Mouse (Mus musculus) kidney, embryonic 16.5 days (tissue): ENCODE measurements around the gene Tbcc. TPM values are rescaled to one million over a fixed set of nuclear protein-coding genes. Genes with fewer than 3 reads are reported as not detected.

Source experiments
- ATAC-seq: fragments of 200-750 bp; cut with Nextera tagmentation; 2 replicates; pipeline ENCODE4 v1.8.0; 2017; ENCODE audit warnings: moderate TSS enrichment; ENCODE audit not compliant: low FRiP score, low TSS enrichment
- H3K27ac ChIP-seq: fragments of 300-500 bp; sonication (generic); 2 replicates; pipeline ENCODE4 v1.5.1; 2014; ENCODE audit warnings: low read length
- H3K27me3 ChIP-seq: fragments of 300-500 bp; sonication (generic); 2 replicates; pipeline ENCODE4 v1.6.1; 2014; ENCODE audit warnings: low read length, control low read depth, mixed read lengths; ENCODE audit not compliant: insufficient read depth
- H3K36me3 ChIP-seq: fragments of 300-500 bp; sonication (generic); 2 replicates; pipeline ENCODE4 v1.6.1; 2014; ENCODE audit warnings: low read length, control low read depth, mixed read lengths; ENCODE audit not compliant: insufficient read depth
- H3K4me1 ChIP-seq: fragments of 300-500 bp; sonication (generic); 2 replicates; pipeline ENCODE4 v1.6.1; 2014; ENCODE audit warnings: low read length, control low read depth, mixed read lengths; ENCODE audit not compliant: insufficient read depth
- H3K4me2 ChIP-seq: fragments of 300-500 bp; sonication (generic); replicated peaks from 2 replicates; pipeline ENCODE4 v1.6.1; 2014; ENCODE audit warnings: low read depth, low read length
- H3K4me3 ChIP-seq: fragments of 300-500 bp; sonication (generic); 2 replicates; pipeline ENCODE4 v1.5.1; 2014; ENCODE audit warnings: mild to moderate bottlenecking, low read length
- H3K9ac ChIP-seq: fragments of 300-500 bp; sonication (generic); replicated peaks from 2 replicates; pipeline ENCODE4 v1.6.1; 2014; ENCODE audit warnings: low read length
- H3K9me3 ChIP-seq: fragments of 300-500 bp; sonication (generic); 2 replicates; pipeline ENCODE4 v1.6.1; 2016; ENCODE audit warnings: low read length, control low read depth
- WGBS: fragments of 180-500 bp; shearing (Covaris S2); extraction: QIAGEN DNeasy Blood & Tissue Kit; methylation state at CpG from one replicate; pipeline ENCODE4 v1.1.7; 2014; 5-methylcytosine and 5-hydroxymethylcytosine counted together
- polyA plus RNA-seq: library from polyadenylated mRNA; unstranded; fragments of >200 nt; fragmentation: Nextera tagmentation; extraction: Ambion mirVana; gene quantifications from 2 replicates; pipeline ENCODE4 v1.2.1, GENCODE M21; 2015

Tbcc gene
- polyA plus RNA-seq, 1 experiment from 2014 or later = 54.7 TPM

DNA sequence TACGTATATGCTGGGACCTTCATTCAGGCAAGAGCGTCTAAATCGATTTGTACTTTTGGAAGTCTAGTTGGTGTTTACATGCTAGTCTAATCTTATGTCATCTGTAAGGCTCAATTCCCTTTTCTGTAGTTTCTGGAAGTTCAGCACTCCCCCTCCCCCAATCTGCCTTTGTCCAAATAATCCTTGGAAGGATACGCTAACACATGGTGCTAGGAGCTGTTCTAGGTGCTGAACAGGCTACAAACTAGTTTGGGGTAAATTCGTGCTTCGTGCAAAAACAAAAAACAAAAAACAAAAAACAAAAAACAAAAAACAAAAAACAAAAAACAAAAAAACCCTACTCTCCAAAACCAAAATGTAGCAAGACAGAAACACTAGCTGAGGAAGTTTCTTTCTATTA is 30.4 kb downstream of the Tbcc start:
- Histone ChIP-seq H3K9me3 (no peaks in the 10 kb centered on the region), H3K4me2 (no peak overlapping the region), H3K4me3 (no peak overlapping the region), H3K27me3 (no peaks in the 10 kb centered on the region), H3K9ac (no peak overlapping the region), H3K4me1 (peaks cover 3% of the 10 kb centered on the region; the same call in 1 of the 2 replicates), H3K36me3 (no peaks in the 10 kb centered on the region), H3K27ac (no peak overlapping the region)
- 54% methylated on average over 6 of the region's 6 CpGs for WGBS
- no peak for ATAC-seq

DNA sequence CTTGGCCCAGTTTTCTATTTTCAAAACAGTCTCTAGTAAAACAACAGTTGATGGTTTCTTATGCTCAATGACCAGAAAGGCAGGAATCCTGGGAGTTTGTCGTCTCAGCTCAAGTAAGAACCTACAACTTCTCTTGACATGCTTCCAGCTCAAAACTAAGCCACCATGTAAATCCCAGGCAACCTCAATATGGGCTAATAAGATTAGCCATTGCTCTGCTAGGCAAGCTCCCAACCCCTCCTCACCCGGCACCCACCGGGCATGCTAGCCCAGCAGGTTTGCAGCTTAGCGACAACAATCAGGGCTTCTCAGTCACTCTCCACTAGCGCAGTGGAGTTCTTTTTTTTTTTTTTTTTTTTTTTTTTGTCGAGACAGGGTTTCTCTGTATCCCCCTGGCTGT is 35.7 kb downstream of the Tbcc start:
- Histone ChIP-seq H3K4me3 (no peak overlapping the region), H3K9ac (no peak overlapping the region), H3K27me3 (no peaks in the 10 kb centered on the region), H3K36me3 (peaks cover 29% of the 10 kb centered on the region), H3K27ac (no peak overlapping the region), H3K9me3 (no peaks in the 10 kb centered on the region), H3K4me2 (no peak overlapping the region), H3K4me1 (no peaks in the 10 kb centered on the region)
- WGBS = 63% methylated on average over 6 of the region's 6 CpGs
- ATAC-seq = no peak

GRCm38 (mm10) chr17:46926941-46927340 is 36.5 kb downstream of the Tbcc start:
- Histone ChIP-seq H3K9ac (no peak overlapping the region), H3K4me2 (no peak overlapping the region), H3K36me3 (peaks cover 36% of the 10 kb centered on the region), H3K4me1 (no peaks in the 10 kb centered on the region), H3K9me3 (no peaks in the 10 kb centered on the region), H3K27ac (no peak overlapping the region), H3K27me3 (no peaks in the 10 kb centered on the region), H3K4me3 (no peak overlapping the region)
- 58% methylated on average over 3 of the region's 3 CpGs for WGBS
- ATAC-seq = no peak

DNA sequence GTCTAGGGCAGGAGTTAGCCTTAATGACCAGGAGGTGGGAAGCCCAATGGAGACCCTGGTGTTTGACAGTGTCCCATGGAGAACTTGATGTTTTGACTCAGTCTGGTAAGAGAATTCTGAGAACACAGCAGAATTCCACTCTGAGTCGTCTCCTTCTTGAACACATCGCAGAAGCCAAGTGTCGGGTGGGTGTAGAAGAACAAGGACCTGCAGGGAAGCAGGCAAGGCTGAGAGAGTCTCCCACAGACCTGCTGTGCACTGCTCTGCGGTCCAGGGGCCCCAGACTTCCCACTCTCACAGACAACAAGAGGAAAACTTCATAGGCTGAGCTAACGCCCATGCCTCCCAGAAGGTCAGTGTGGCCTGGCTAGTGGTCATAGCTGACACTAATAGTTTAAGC is 37.3 kb downstream of the Tbcc start:
- no peak overlapping the region for H3K4me3 ChIP-seq
- WGBS = 92% methylated on average over 5 of the region's 5 CpGs
- no peaks in the 10 kb centered on the region for H3K9me3 ChIP-seq
- no peaks in the 10 kb centered on the region for H3K27me3 ChIP-seq
- H3K27ac ChIP-seq = no peak overlapping the region
- ATAC-seq = no peak
- no peak overlapping the region for H3K9ac ChIP-seq
- H3K4me1 ChIP-seq = no peaks in the 10 kb centered on the region
- peaks cover 44% of the 10 kb centered on the region for H3K36me3 ChIP-seq
- H3K4me2 ChIP-seq = no peak overlapping the region

GRCm38 (mm10) chr17:46929277-46929676 is 38.8 kb downstream of the Tbcc start:
- no peak for ATAC-seq
- H3K9me3 ChIP-seq = no peaks in the 10 kb centered on the region
- H3K9ac ChIP-seq = no peak overlapping the region
- no peak overlapping the region for H3K4me2 ChIP-seq
- WGBS = 78% methylated on average over 12 of the region's 12 CpGs
- no peaks in the 10 kb centered on the region for H3K27me3 ChIP-seq
- no peak overlapping the region for H3K4me3 ChIP-seq
- no peaks in the 10 kb centered on the region for H3K4me1 ChIP-seq
- no peak overlapping the region for H3K27ac ChIP-seq
- peaks cover 59% of the 10 kb centered on the region for H3K36me3 ChIP-seq

DNA sequence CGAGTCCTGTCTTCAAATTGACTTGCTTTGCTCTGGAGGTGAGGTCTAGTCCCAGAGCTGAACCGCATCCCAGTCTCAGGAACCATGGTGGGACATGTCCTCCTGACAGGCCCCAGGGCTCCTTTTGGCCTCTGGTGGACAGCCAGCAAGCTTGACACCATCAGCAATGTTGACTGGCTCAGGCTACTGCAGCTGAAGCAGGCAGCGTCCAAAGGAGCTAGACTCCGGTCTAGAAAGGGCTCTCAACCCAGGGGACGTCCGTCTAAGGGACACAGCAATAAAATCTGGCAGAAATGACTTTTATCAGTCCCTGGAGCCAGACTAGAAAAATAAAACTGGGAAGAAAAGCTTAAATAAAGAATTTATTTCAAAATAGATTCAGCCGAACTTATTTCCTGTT is 39.4 kb downstream of the Tbcc start:
- Histone ChIP-seq H3K27me3 (no peaks in the 10 kb centered on the region), H3K36me3 (peaks cover 64% of the 10 kb centered on the region), H3K4me2 (no peak overlapping the region), H3K9ac (no peak overlapping the region), H3K9me3 (no peaks in the 10 kb centered on the region), H3K4me1 (no peaks in the 10 kb centered on the region), H3K27ac (no peak overlapping the region), H3K4me3 (no peak overlapping the region)
- no peak for ATAC-seq
- WGBS = 79% methylated on average over 7 of the region's 7 CpGs

DNA sequence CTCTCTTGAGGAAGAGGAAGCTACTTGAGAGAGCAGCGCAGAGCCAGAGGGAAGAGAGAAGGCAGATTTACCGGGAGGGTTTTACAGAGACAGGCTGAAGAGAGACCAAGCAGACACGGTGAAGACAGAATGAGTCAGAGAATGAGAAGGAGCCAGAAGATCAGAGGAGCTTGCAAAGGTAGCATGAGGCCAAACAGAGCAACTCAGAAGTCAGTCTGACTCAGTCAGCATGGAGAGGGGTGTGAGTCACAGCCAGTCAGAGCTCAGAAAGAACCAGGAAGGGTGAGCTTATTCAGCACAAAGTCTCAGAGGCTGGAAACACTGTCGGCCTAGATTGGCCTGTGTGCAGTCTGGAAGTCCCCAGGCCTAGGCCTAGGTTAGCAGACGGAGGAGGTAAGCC is 42.5 kb downstream of the Tbcc start:
- 94% methylated on average over 5 of the region's 5 CpGs for WGBS
- H3K9ac ChIP-seq = no peak overlapping the region
- H3K4me3 ChIP-seq = no peak overlapping the region
- H3K36me3 ChIP-seq = peaks cover 93% of the 10 kb centered on the region
- H3K27ac ChIP-seq = no peak overlapping the region
- no peak overlapping the region for H3K4me2 ChIP-seq
- H3K27me3 ChIP-seq = no peaks in the 10 kb centered on the region
- no peaks in the 10 kb centered on the region for H3K4me1 ChIP-seq
- H3K9me3 ChIP-seq = no peaks in the 10 kb centered on the region
- no peak for ATAC-seq

DNA sequence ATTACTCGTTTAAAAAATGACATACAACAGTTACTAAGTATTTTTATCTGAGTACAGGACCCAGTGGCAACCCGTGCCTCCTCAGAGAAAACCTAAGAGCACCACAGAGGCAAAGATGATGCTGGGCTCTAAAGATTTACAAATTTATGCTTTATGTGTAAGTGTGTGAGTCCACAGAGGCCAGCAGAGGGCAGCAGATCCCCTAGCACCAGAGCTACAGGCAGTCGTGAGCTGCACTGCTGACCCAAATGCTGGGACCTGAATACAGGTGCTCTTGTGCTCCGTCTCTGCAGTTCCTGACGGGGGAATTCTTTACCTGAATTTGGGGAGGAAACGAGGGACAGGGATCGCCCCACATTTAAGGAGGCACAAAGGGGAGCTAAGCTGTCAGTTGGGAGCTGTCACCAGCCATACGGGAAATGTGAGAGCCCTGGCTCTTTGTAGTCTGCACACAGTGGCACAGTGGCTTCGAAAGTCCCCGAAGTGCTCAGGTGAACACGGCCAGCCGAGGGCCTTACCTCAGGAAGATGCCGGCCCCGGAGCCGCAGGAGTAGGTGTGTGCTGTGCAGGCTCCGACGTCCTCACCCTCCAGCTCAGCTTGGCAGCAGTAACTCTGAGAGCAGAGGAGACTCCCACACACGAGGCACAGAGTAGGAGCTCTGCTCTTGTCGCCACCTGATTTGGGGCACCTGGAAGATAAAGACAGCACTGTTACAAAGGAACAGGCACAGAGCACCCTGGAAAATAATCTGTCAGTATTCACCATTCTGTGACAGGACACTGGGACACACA is 43.3 kb downstream of the Tbcc start:
- Histone ChIP-seq H3K9me3 (no peaks in the 10 kb centered on the region), H3K27ac (no peak overlapping the region), H3K36me3 (peaks cover 92% of the 10 kb centered on the region), H3K27me3 (no peaks in the 10 kb centered on the region), H3K4me2 (no peak overlapping the region), H3K9ac (no peak overlapping the region), H3K4me1 (no peaks in the 10 kb centered on the region), H3K4me3 (no peak overlapping the region)
- WGBS = 76% methylated on average over 19 of the region's 19 CpGs
- no peak for ATAC-seq

DNA sequence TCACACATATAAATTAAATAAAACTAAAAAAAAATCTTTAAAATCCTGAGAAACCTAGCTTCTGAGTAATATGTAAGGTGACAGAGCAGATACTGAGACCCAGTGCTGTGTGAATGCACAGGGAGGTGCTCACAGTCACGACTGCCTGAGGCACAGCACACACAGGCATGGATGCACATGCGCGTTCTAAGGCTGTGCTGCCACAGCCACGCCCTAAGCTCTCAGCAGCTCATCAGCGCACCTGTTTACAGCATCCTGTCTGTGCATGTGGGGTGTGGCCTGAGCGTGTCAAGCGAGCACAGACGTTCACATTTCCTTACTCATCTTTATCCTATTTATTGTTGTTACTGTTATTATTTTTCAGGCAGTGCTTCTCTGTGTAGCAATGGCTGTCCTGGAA is 50.0 kb downstream of the Tbcc start:
- H3K4me3 ChIP-seq = no peak overlapping the region
- no peak for ATAC-seq
- H3K27me3 ChIP-seq = no peaks in the 10 kb centered on the region
- no peak overlapping the region for H3K9ac ChIP-seq
- H3K36me3 ChIP-seq = peaks cover 92% of the 10 kb centered on the region
- no peaks in the 10 kb centered on the region for H3K9me3 ChIP-seq
- WGBS = 91% methylated on average over 8 of the region's 8 CpGs
- no peak overlapping the region for H3K4me2 ChIP-seq
- no peaks in the 10 kb centered on the region for H3K4me1 ChIP-seq
- no peak overlapping the region for H3K27ac ChIP-seq
